Mouse (Mus musculus) B cell, adult 2 months (primary cell): ENCODE measurements around the gene Alpk1.

ENCODE experiments used
- DNase-seq, 2 experiments: peaks; one replicate each; pipeline ENCODE4 v3.0.0; 2022

Gene Alpk1

GRCm38 (mm10) chr3:127737876-127738275 is 42.5 kb downstream of the Alpk1 start:
- no peak for DNase-seq

GRCm38 (mm10) chr3:127735395-127735794 is 44.9 kb downstream of the Alpk1 start:
- DNase-seq, result no peak

- no peak for DNase-seq
These were observed 50.7 kb downstream of the Alpk1 start for GRCm38 (mm10) chr3:127729513-127730137.

- no peak for DNase-seq
These were observed 51.3 kb downstream of the Alpk1 start for GRCm38 (mm10) chr3:127728851-127729512.

GRCm38 (mm10) chr3:127728046-127728445 is 52.3 kb downstream of the Alpk1 start:
- no peak for DNase-seq

GRCm38 (mm10) chr3:127720948-127721347 is 59.4 kb downstream of the Alpk1 start:
- DNase-seq, result no peak

- DNase-seq, result no peak
These were observed 60.3 kb downstream of the Alpk1 start for GRCm38 (mm10) chr3:127720050-127720449.

GRCm38 (mm10) chr3:127719601-127720000 is 60.7 kb downstream of the Alpk1 start:
- no peak for DNase-seq

GRCm38 (mm10) chr3:127716759-127717158 is 63.6 kb downstream of the Alpk1 start:
- no peak for DNase-seq

GRCm38 (mm10) chr3:127713112-127713511 is 67.2 kb downstream of the Alpk1 start:
- no peak for DNase-seq

GRCm38 (mm10) chr3:127711536-127711935 is 68.8 kb downstream of the Alpk1 start:
- DNase-seq, result no peak

- no peak for DNase-seq
These were observed 73.2 kb downstream of the Alpk1 start for GRCm38 (mm10) chr3:127707089-127707485.

GRCm38 (mm10) chr3:127706445-127707088 is 73.8 kb downstream of the Alpk1 start:
- DNase-seq, result no peak

GRCm38 (mm10) chr3:127705515-127706444 is 74.5 kb downstream of the Alpk1 start:
- DNase-seq, result no peak

- no peak for DNase-seq
These were observed 75.2 kb downstream of the Alpk1 start for GRCm38 (mm10) chr3:127705139-127705514.

- no peak for DNase-seq
These were observed 79.0 kb downstream of the Alpk1 start for GRCm38 (mm10) chr3:127701196-127701825.

GRCm38 (mm10) chr3:127698636-127699035 is 81.7 kb downstream of the Alpk1 start:
- no peak for DNase-seq

GRCm38 (mm10) chr3:127696541-127696940 is 83.8 kb downstream of the Alpk1 start:
- no peak for DNase-seq

- DNase-seq, result no peak
These were observed 85.2 kb downstream of the Alpk1 start for GRCm38 (mm10) chr3:127694802-127695771.

- DNase-seq, result no peak
These were observed 89.1 kb downstream of the Alpk1 start for GRCm38 (mm10) chr3:127691230-127691629.

- DNase-seq, result no peak
These were observed 100.6 kb downstream of the Alpk1 start for GRCm38 (mm10) chr3:127679703-127680102.
